Mouse (Mus musculus): ENCODE data around the gene Rpl9. TPM values are rescaled to one million over a fixed set of nuclear protein-coding genes. Genes with fewer than 3 reads are reported as not detected.

The Rpl9 gene
- polyA plus RNA-seq, 1 experiment from 2014 or later: 599 TPM

DNA sequence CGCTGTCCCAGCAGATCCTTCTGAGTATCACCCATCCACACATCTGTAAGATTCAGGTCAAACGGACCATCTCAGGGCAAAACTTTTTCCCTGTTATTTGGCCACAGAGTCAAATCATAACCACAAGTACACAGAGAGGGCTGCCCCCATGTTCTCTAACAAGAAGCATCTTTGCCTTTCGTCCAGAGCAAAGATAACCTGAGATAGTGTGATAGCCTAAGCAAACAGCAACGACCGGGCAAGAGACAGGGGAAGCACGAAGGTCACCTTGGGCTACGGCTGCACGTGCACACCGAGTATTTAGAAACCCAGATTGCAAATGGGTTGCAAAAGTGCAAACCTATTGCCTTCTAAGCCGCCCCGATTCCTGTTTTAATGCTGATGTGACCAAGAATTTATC is 23.4 kb downstream of the Rpl9 start:
- Histone ChIP-seq H3K4me2 (no peak overlapping the region), H3K36me3 (no peaks in the 10 kb centered on the region), H3K27ac (ENCODE audit: poor library complexity, severe bottlenecking) (no peak overlapping the region), H3K4me3 (no peak overlapping the region), H3K27me3 (replicated peaks) (no peaks in the 10 kb centered on the region), H3K4me1 (replicated peaks) (no peaks in the 10 kb centered on the region), H3K9ac (no peak overlapping the region), H3K9me3 (replicated peaks) (no peaks in the 10 kb centered on the region)
- 66% methylated on average over 11 of the region's 11 CpGs for WGBS
- ATAC-seq (ENCODE audit: insufficient number of reproducible peaks, low FRiP score): no peak

DNA sequence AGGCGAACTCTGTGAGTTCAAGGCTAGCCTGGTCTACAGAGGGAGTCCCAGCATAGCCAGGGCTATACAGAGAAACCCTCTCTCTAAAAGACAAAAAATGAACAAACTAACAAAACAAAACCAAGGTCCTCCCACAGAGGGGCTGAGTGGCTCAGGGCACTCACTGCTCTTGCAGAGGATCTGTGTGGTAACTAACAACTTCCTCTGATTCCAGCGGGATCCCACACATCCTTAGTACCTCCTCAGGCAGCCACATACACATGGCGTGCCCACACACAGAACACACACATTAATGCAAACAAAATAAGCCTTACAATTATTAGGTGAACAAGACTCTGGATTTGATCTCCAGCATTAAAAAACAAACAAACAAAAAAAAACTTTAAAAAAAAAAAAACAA is 33.5 kb downstream of the Rpl9 start:
- no peak overlapping the region for H3K9ac ChIP-seq
- no peaks in the 10 kb centered on the region for H3K4me1 ChIP-seq (replicated peaks)
- no peak overlapping the region for H3K4me3 ChIP-seq
- WGBS: 77% methylated on average over 3 of the region's 3 CpGs
- H3K27ac ChIP-seq (ENCODE audit: poor library complexity, severe bottlenecking): no peak overlapping the region
- no peak for ATAC-seq (ENCODE audit: insufficient number of reproducible peaks, low FRiP score)
- H3K4me2 ChIP-seq: no peak overlapping the region
- H3K9me3 ChIP-seq (replicated peaks): 0 out of 2 replicates have a peak, but pooled peaks cover 5% of the 10 kb centered on the region
- H3K36me3 ChIP-seq: no peaks in the 10 kb centered on the region
- no peaks in the 10 kb centered on the region for H3K27me3 ChIP-seq (replicated peaks)

DNA sequence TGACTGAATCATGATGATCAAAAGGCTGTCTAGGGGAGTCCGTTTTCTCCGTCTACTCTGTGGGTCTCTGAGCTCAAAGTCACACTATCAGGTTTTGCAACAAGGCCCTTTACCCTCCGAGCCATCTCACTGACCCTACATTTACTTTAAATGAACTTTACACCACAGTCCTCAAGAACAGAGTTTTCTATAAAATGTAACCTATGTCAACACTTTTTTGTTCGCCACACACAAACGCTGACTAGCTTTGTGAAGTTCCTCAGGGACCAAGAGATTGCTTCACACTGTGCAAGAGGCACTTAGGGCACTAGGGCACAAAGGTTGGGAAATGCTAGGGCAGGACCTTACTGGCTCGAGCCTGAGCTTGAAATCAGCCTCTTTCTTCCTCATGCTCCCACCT is 34.4 kb downstream of the Rpl9 start:
- ATAC-seq (ENCODE audit: insufficient number of reproducible peaks, low FRiP score): no peak
- Histone ChIP-seq H3K27ac (ENCODE audit: poor library complexity, severe bottlenecking) (no peak overlapping the region), H3K4me3 (no peak overlapping the region), H3K4me1 (replicated peaks) (no peaks in the 10 kb centered on the region), H3K9ac (no peak overlapping the region), H3K36me3 (no peaks in the 10 kb centered on the region), H3K4me2 (no peak overlapping the region), H3K27me3 (replicated peaks) (no peaks in the 10 kb centered on the region), H3K9me3 (replicated peaks) (0 out of 2 replicates have a peak, but pooled peaks cover 5% of the 10 kb centered on the region)
- 82% methylated on average over 6 of the region's 6 CpGs for WGBS

DNA sequence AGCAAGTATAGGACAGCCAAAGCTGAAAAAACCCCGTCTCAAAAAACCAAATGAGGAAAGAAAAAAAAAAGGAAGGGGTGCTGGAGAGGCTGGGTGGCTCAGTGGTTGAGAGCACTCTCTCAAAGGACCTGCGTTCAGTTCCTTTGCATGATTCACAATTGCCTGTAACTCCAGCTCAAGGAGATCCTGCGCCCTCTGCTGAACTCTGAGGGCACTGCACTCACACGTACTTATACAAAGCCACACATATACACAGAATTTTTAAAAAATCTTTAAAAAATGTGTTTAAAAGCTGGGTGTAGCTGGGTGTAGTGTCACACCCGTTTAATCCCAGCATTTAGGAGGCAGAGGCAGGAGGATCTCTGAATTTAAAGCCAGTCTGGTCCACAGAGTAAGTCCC is 36.3 kb downstream of the Rpl9 start:
- no peak overlapping the region for H3K27ac ChIP-seq (ENCODE audit: poor library complexity, severe bottlenecking)
- H3K9me3 ChIP-seq (replicated peaks): 0 out of 2 replicates have a peak, but pooled peaks cover 5% of the 10 kb centered on the region
- H3K4me1 ChIP-seq (replicated peaks): no peaks in the 10 kb centered on the region
- H3K36me3 ChIP-seq: no peaks in the 10 kb centered on the region
- no peak overlapping the region for H3K4me2 ChIP-seq
- 73% methylated on average over 5 of the region's 5 CpGs for WGBS
- no peak for ATAC-seq (ENCODE audit: insufficient number of reproducible peaks, low FRiP score)
- H3K27me3 ChIP-seq (replicated peaks): no peaks in the 10 kb centered on the region
- H3K4me3 ChIP-seq: no peak overlapping the region
- H3K9ac ChIP-seq: no peak overlapping the region

DNA sequence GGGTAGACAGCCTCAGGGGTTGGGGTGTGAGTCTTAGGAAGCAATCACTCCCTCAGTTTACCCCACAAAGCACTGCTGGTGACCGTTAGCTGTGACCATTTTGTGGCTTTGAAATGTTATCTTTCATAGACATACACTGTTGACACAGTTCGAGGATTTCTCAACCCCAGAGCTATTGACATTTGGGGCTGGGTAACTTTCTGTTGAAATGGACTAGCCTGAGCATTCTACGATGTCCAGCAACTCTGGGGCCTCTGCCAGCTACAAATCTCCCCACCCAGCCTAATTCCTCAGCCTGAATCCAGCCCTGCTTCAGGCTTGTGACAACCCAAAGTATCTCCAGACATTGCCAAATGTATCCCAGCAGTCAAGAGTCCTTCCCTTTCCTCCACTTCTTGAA is 37.1 kb downstream of the Rpl9 start:
- Histone ChIP-seq H3K4me1 (replicated peaks) (no peaks in the 10 kb centered on the region), H3K9me3 (replicated peaks) (0 out of 2 replicates have a peak, but pooled peaks cover 5% of the 10 kb centered on the region), H3K4me2 (no peak overlapping the region), H3K27ac (ENCODE audit: poor library complexity, severe bottlenecking) (no peak overlapping the region), H3K36me3 (no peaks in the 10 kb centered on the region), H3K27me3 (replicated peaks) (no peaks in the 10 kb centered on the region), H3K9ac (no peak overlapping the region), H3K4me3 (no peak overlapping the region)
- no peak for ATAC-seq (ENCODE audit: insufficient number of reproducible peaks, low FRiP score)
- 71% methylated on average over 3 of the region's 3 CpGs for WGBS

DNA sequence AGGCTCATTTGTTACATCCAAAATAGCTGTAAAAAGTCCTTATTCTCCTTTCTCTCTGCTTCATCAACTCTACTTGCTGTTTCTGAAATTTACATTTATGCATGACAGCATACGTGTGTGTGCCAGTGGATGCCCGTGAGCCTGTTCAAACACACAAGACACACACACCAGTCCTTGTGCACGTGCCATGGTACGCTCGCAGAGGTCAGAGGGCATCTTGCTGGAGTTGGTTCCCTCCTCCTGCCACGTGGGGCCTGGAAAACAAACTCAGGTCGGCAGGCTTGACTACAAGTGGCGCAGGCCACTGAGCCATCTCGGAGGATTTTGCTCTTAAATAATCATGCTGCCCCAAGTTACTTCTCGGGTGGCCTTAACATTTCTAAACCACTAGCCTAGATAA is 40.7 kb downstream of the Rpl9 start:
- Histone ChIP-seq H3K4me2 (no peak overlapping the region), H3K36me3 (no peaks in the 10 kb centered on the region), H3K9ac (no peak overlapping the region), H3K4me1 (replicated peaks) (no peaks in the 10 kb centered on the region), H3K27me3 (replicated peaks) (no peaks in the 10 kb centered on the region), H3K4me3 (no peak overlapping the region), H3K9me3 (replicated peaks) (0 out of 2 replicates have a peak, but pooled peaks cover 5% of the 10 kb centered on the region), H3K27ac (ENCODE audit: poor library complexity, severe bottlenecking) (no peak overlapping the region)
- no peak for ATAC-seq (ENCODE audit: insufficient number of reproducible peaks, low FRiP score)
- 70% methylated on average over 10 of the region's 10 CpGs for WGBS

DNA sequence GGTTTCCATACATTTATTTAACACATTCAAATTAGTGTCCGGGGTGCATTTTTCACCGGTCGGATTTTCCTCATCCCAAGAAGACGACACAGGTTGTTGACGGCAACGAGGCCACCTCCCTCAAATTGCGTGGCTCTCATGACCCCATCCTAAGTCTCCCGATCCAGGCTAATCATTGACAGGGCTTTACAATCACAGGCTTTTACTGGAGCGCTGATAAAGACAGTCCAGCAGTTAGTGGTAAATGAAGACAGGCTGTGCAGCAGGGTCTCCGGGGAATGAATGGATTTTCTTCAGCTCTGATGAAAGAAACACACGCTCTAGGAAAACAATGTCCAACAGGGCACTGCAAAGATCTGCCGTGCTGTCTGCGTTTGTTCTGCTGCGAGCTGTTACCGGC is 43.1 kb downstream of the Rpl9 start, which contains the start of gene Klb:
TSS of gene Klb (plus strand) at position 147 of the 400 bp plus-strand sequence.
- Histone ChIP-seq H3K36me3 (no peaks in the 10 kb centered on the region), H3K4me3 (peak within 1 kb of the TSS; percentile 10), H3K9me3 (replicated peaks) (no peaks in the 10 kb centered on the region), H3K27me3 (replicated peaks) (no peaks in the 10 kb centered on the region), H3K27ac (ENCODE audit: poor library complexity, severe bottlenecking) (no peak within 1 kb of the TSS), H3K9ac (peak within 1 kb of the TSS; percentile 33; the same call in 1 of the 2 replicates), H3K4me1 (replicated peaks) (no peaks in the 10 kb centered on the region), H3K4me2 (peak within 1 kb of the TSS; percentile 61)
- no peak for ATAC-seq (ENCODE audit: insufficient number of reproducible peaks, low FRiP score)
- WGBS: 42% methylated on average over 15 of the region's 15 CpGs

DNA sequence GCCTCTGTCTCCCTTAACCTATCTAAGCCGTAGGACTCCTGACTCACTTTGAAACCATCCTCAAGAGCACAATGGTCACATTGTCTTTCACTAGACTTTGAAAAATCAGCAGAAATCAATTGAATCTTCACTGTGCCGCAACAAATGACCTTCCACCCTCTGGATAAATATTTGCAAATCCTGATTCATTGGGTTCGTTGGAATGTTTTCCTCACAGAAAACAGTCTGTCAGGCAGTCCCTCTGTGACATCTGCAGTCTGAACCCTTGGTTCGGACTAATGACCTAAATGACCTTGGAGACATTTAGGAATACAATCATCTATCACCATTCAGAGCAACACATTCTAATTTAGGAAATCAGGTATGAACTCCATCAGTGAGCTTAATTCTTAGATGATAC is 51.1 kb downstream of the Rpl9 start:
- Histone ChIP-seq H3K4me1 (replicated peaks) (0 out of 2 replicates have a peak, but pooled peaks cover 4% of the 10 kb centered on the region), H3K9ac (no peak overlapping the region), H3K27ac (ENCODE audit: poor library complexity, severe bottlenecking) (no peak overlapping the region), H3K4me3 (no peak overlapping the region), H3K4me2 (no peak overlapping the region), H3K9me3 (replicated peaks) (no peaks in the 10 kb centered on the region), H3K27me3 (replicated peaks) (no peaks in the 10 kb centered on the region), H3K36me3 (no peaks in the 10 kb centered on the region)
- WGBS: 56% methylated on average over 4 of the region's 4 CpGs
- no peak for ATAC-seq (ENCODE audit: insufficient number of reproducible peaks, low FRiP score)

DNA sequence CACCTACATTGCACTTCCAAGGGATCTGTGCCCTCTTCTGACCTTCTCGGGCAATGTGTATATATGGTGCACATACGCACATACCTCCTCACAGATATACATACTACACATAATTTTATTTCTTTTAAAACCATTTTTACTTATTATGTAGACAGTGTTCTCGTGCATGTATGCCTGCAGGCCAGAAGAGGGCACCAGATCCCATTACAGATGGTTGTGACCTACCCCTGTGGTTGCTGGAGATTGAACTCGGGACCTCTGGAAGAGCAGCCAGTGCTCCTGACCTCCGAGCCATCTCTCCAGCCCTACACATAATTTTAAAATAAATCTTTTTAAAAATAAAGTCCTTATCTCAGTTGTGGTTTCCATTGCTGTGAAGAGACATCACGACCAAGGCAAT is 52.9 kb downstream of the Rpl9 start:
- WGBS: 79% methylated on average over 6 of the region's 6 CpGs
- no peaks in the 10 kb centered on the region for H3K36me3 ChIP-seq
- ATAC-seq (ENCODE audit: insufficient number of reproducible peaks, low FRiP score): no peak
- no peak overlapping the region for H3K4me3 ChIP-seq
- H3K9me3 ChIP-seq (replicated peaks): no peaks in the 10 kb centered on the region
- no peak overlapping the region for H3K27ac ChIP-seq (ENCODE audit: poor library complexity, severe bottlenecking)
- no peak overlapping the region for H3K4me2 ChIP-seq
- H3K4me1 ChIP-seq (replicated peaks): 0 out of 2 replicates have a peak, but pooled peaks cover 7% of the 10 kb centered on the region
- no peak overlapping the region for H3K9ac ChIP-seq
- no peaks in the 10 kb centered on the region for H3K27me3 ChIP-seq (replicated peaks)

Other genes starting within 250 kb of the Rpl9 start
- 7.9 and 8.4 TPM in 2 replicates for gene Wdr19, start 191.7 kb downstream of the Rpl9 start, polyA plus RNA-seq (2016; fragmentation: Nextera tagmentation; extraction: Ambion mirVana)
- gene Rfc1, start 55.8 kb downstream of the Rpl9 start, polyA plus RNA-seq (2016; fragmentation: Nextera tagmentation; extraction: Ambion mirVana): 69.3 and 74.6 TPM in 2 replicates
- 0.15 TPM in 1 of 2 replicates, not detected in the other for gene Klb, start 43.1 kb downstream of the Rpl9 start, polyA plus RNA-seq (2016; fragmentation: Nextera tagmentation; extraction: Ambion mirVana)
- gene Lias, start 53 bp upstream of the Rpl9 start, polyA plus RNA-seq (2016; fragmentation: Nextera tagmentation; extraction: Ambion mirVana): 54.0 and 55.6 TPM in 2 replicates
- gene Ugdh, start 44.5 kb upstream of the Rpl9 start, polyA plus RNA-seq (2016; fragmentation: Nextera tagmentation; extraction: Ambion mirVana): 93.5 and 94.4 TPM in 2 replicates
- gene Gm43552, start 101.4 kb upstream of the Rpl9 start, polyA plus RNA-seq (2016; fragmentation: Nextera tagmentation; extraction: Ambion mirVana): not detected in 2 replicates
- gene Smim14, start 145.7 kb upstream of the Rpl9 start, polyA plus RNA-seq (2016; fragmentation: Nextera tagmentation; extraction: Ambion mirVana): 124 and 138 TPM in 2 replicates
- gene Ube2k, start 145.8 kb upstream of the Rpl9 start, polyA plus RNA-seq (2016; fragmentation: Nextera tagmentation; extraction: Ambion mirVana): 142 and 152 TPM in 2 replicates